Mouse (Mus musculus): ENCODE results near the gene Abhd16a. TPM values are rescaled to one million over a fixed set of nuclear protein-coding genes. Genes with fewer than 3 reads are reported as not detected.

Abhd16a gene
- polyA plus RNA-seq, 1 experiment from 2014 or later: 77.1 TPM

- H3K4me3 ChIP-seq (ENCODE audit: low read depth, low read length): peak overlapping the region; percentile 78; the same call in 1 of the 2 replicates
- H3K9me3 ChIP-seq (ENCODE audit: control insufficient read depth, low read depth, low read length): no peaks in the 10 kb centered on the region
- peaks cover 18% of the 10 kb centered on the region for H3K36me3 ChIP-seq (ENCODE audit: control insufficient read depth, insufficient read depth, low read length)
- no peaks in the 10 kb centered on the region for H3K27me3 ChIP-seq (ENCODE audit: control insufficient read depth, insufficient read depth, low read length)
- no peak for ATAC-seq (ENCODE audit: insufficient number of reproducible peaks, insufficient read depth, low FRiP score, low read depth)
- 73% methylated on average over 5 of the region's 5 CpGs for WGBS
- H3K27ac ChIP-seq (ENCODE audit: low read length): peak overlapping the region; percentile 100
- H3K4me1 ChIP-seq (ENCODE audit: control insufficient read depth, insufficient read depth, low read length): peaks cover 46% of the 10 kb centered on the region
- peak overlapping the region; percentile 90 for H3K4me2 ChIP-seq (replicated peaks; ENCODE audit: low read depth, low read length)
- no peak overlapping the region for H3K9ac ChIP-seq (replicated peaks; ENCODE audit: low read depth, low read length)
Observed at GRCm38 (mm10) chr17:35048932-35049440, 40.1 kb upstream of the Abhd16a start.

GRCm38 (mm10) chr17:35049561-35050016, 39.5 kb upstream of the Abhd16a start, which contains the start of gene Clic1:
Gene Clic1, plus strand, starts transcription at chr17:35049966.
- Histone ChIP-seq H3K4me3 (ENCODE audit: low read depth, low read length) (peak within 1 kb of the TSS; percentile 78), H3K36me3 (ENCODE audit: control insufficient read depth, insufficient read depth, low read length) (peaks cover 24% of the 10 kb centered on the region), H3K9me3 (ENCODE audit: control insufficient read depth, low read depth, low read length) (no peaks in the 10 kb centered on the region), H3K4me2 (replicated peaks; ENCODE audit: low read depth, low read length) (peak within 1 kb of the TSS; percentile 90), H3K9ac (replicated peaks; ENCODE audit: low read depth, low read length) (peak within 1 kb of the TSS; percentile 82), H3K27ac (ENCODE audit: low read length) (peak within 1 kb of the TSS; percentile 100), H3K27me3 (ENCODE audit: control insufficient read depth, insufficient read depth, low read length) (no peaks in the 10 kb centered on the region), H3K4me1 (ENCODE audit: control insufficient read depth, insufficient read depth, low read length) (peaks cover 46% of the 10 kb centered on the region)
- 2% methylated on average over 11 of the region's 11 CpGs for WGBS
- peak; percentile 40; the same call in 1 of the 2 replicates for ATAC-seq (ENCODE audit: insufficient number of reproducible peaks, insufficient read depth, low FRiP score, low read depth)

GRCm38 (mm10) chr17:35050126-35050750, 38.8 kb upstream of the Abhd16a start:
- Histone ChIP-seq H3K27me3 (ENCODE audit: control insufficient read depth, insufficient read depth, low read length) (no peaks in the 10 kb centered on the region), H3K27ac (ENCODE audit: low read length) (peak overlapping the region; percentile 100), H3K4me3 (ENCODE audit: low read depth, low read length) (peak overlapping the region; percentile 78), H3K4me2 (replicated peaks; ENCODE audit: low read depth, low read length) (peak overlapping the region; percentile 90), H3K36me3 (ENCODE audit: control insufficient read depth, insufficient read depth, low read length) (peaks cover 29% of the 10 kb centered on the region), H3K9me3 (ENCODE audit: control insufficient read depth, low read depth, low read length) (no peaks in the 10 kb centered on the region), H3K9ac (replicated peaks; ENCODE audit: low read depth, low read length) (peak overlapping the region; percentile 82), H3K4me1 (ENCODE audit: control insufficient read depth, insufficient read depth, low read length) (peaks cover 44% of the 10 kb centered on the region)
- peak; percentile 34; the same call in 1 of the 2 replicates for ATAC-seq (ENCODE audit: insufficient number of reproducible peaks, insufficient read depth, low FRiP score, low read depth)
- WGBS: under 1% methylated on average over 25 of the region's 27 CpGs

- Histone ChIP-seq H3K4me2 (replicated peaks; ENCODE audit: low read depth, low read length) (peak overlapping the region; percentile 90), H3K4me1 (ENCODE audit: control insufficient read depth, insufficient read depth, low read length) (peaks cover 37% of the 10 kb centered on the region), H3K36me3 (ENCODE audit: control insufficient read depth, insufficient read depth, low read length) (peaks cover 41% of the 10 kb centered on the region), H3K27me3 (ENCODE audit: control insufficient read depth, insufficient read depth, low read length) (no peaks in the 10 kb centered on the region), H3K9me3 (ENCODE audit: control insufficient read depth, low read depth, low read length) (no peaks in the 10 kb centered on the region), H3K9ac (replicated peaks; ENCODE audit: low read depth, low read length) (peak overlapping the region; percentile 45), H3K27ac (ENCODE audit: low read length) (peak overlapping the region; percentile 100), H3K4me3 (ENCODE audit: low read depth, low read length) (peak overlapping the region; percentile 78)
- WGBS: under 1% methylated on average over 21 of the region's 21 CpGs
- peak; percentile 59 for ATAC-seq (ENCODE audit: insufficient number of reproducible peaks, insufficient read depth, low FRiP score, low read depth)
Observed at GRCm38 (mm10) chr17:35051156-35052086, 37.6 kb upstream of the Abhd16a start.

- Histone ChIP-seq H3K27ac (ENCODE audit: low read length) (peak overlapping the region; percentile 100), H3K9ac (replicated peaks; ENCODE audit: low read depth, low read length) (peak overlapping the region; percentile 45), H3K4me2 (replicated peaks; ENCODE audit: low read depth, low read length) (peak overlapping the region; percentile 90), H3K36me3 (ENCODE audit: control insufficient read depth, insufficient read depth, low read length) (peaks cover 47% of the 10 kb centered on the region), H3K27me3 (ENCODE audit: control insufficient read depth, insufficient read depth, low read length) (no peaks in the 10 kb centered on the region), H3K4me3 (ENCODE audit: low read depth, low read length) (peak overlapping the region; percentile 78), H3K9me3 (ENCODE audit: control insufficient read depth, low read depth, low read length) (no peaks in the 10 kb centered on the region), H3K4me1 (ENCODE audit: control insufficient read depth, insufficient read depth, low read length) (peaks cover 32% of the 10 kb centered on the region)
- ATAC-seq (ENCODE audit: insufficient number of reproducible peaks, insufficient read depth, low FRiP score, low read depth): no peak
- WGBS: 71% methylated on average over 12 of the region's 12 CpGs
Observed at GRCm38 (mm10) chr17:35052271-35052798, 36.7 kb upstream of the Abhd16a start.

GRCm38 (mm10) chr17:35055691-35056495, 33.2 kb upstream of the Abhd16a start:
- no peak overlapping the region for H3K27ac ChIP-seq (ENCODE audit: low read length)
- no peak for ATAC-seq (ENCODE audit: insufficient number of reproducible peaks, insufficient read depth, low FRiP score, low read depth)
- H3K36me3 ChIP-seq (ENCODE audit: control insufficient read depth, insufficient read depth, low read length): peaks cover 63% of the 10 kb centered on the region
- no peak overlapping the region for H3K4me2 ChIP-seq (replicated peaks; ENCODE audit: low read depth, low read length)
- H3K9me3 ChIP-seq (ENCODE audit: control insufficient read depth, low read depth, low read length): no peaks in the 10 kb centered on the region
- peaks cover 20% of the 10 kb centered on the region; the same call in 1 of the 2 replicates for H3K4me1 ChIP-seq (ENCODE audit: control insufficient read depth, insufficient read depth, low read length)
- no peak overlapping the region for H3K9ac ChIP-seq (replicated peaks; ENCODE audit: low read depth, low read length)
- H3K4me3 ChIP-seq (ENCODE audit: low read depth, low read length): no peak overlapping the region
- H3K27me3 ChIP-seq (ENCODE audit: control insufficient read depth, insufficient read depth, low read length): no peaks in the 10 kb centered on the region
- 95% methylated on average over 7 of the region's 7 CpGs for WGBS

GRCm38 (mm10) chr17:35057090-35057489, 32.0 kb upstream of the Abhd16a start:
- peaks cover 74% of the 10 kb centered on the region for H3K36me3 ChIP-seq (ENCODE audit: control insufficient read depth, insufficient read depth, low read length)
- no peak overlapping the region for H3K4me3 ChIP-seq (ENCODE audit: low read depth, low read length)
- 67% methylated on average over 3 of the region's 3 CpGs for WGBS
- H3K9ac ChIP-seq (replicated peaks; ENCODE audit: low read depth, low read length): no peak overlapping the region
- H3K9me3 ChIP-seq (ENCODE audit: control insufficient read depth, low read depth, low read length): no peaks in the 10 kb centered on the region
- no peaks in the 10 kb centered on the region for H3K27me3 ChIP-seq (ENCODE audit: control insufficient read depth, insufficient read depth, low read length)
- H3K27ac ChIP-seq (ENCODE audit: low read length): no peak overlapping the region
- ATAC-seq (ENCODE audit: insufficient number of reproducible peaks, insufficient read depth, low FRiP score, low read depth): no peak
- H3K4me2 ChIP-seq (replicated peaks; ENCODE audit: low read depth, low read length): no peak overlapping the region
- H3K4me1 ChIP-seq (ENCODE audit: control insufficient read depth, insufficient read depth, low read length): peaks cover 21% of the 10 kb centered on the region; the same call in 1 of the 2 replicates

Data from stomach, embryonic 14.5 days (tissue).